Mouse (Mus musculus): ENCODE results near the gene Atp5mpl. TPM values are rescaled to one million over a fixed set of nuclear protein-coding genes. Genes with fewer than 3 reads are reported as not detected.

Atp5mpl gene
- 1,237 TPM for polyA plus RNA-seq (2014; fragmentation: Illumina TruSeq; extraction: RNeasy Lipid Tissue Mini Kit (QIAGEN cat#74804); ENCODE audit: low read depth, low replicate concordance)

GRCm38 (mm10) chr12:111966683-111967173 lies at the start of gene Atp5mpl:
Gene Atp5mpl, minus strand, starts transcription at chr12:111966977.

GRCm38 (mm10) chr12:111980887-111981367 lies 14.2 kb upstream of the Atp5mpl start, which contains the start of gene Rd3l:
Gene Rd3l, minus strand, starts transcription at chr12:111981317.

DNA sequence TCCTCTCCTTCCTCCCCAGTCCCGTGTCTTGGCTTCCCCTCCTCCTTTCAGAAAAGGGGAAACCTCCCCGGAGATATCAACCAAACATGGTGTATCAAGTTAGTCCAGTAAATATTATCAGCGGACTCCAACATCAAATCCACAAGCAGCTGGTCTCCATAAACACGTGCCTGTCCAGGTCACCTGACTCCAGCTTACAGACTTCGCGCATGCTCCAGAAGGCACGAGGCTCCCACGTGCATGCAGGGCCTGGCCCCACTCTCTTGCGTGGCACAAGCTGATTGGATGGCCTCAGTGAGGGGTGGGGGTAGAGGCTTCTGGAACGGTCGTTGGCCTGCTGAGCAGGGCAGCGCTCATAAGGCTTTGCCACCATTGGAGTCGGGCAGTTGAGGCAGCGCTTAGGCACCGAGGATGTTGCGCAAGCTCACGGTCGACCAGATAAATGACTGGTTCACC lies 4.5 kb upstream of the Atp5mpl start, which contains the start of gene Tdrd9:
Gene Tdrd9, plus strand, starts transcription at position 329 of the 456 bp plus-strand sequence.

Other genes with a start within 250 kb of the Atp5mpl start
- 9.2 TPM for gene Klc1, start 208.1 kb downstream of the Atp5mpl start, polyA plus RNA-seq (2014; fragmentation: Illumina TruSeq; extraction: RNeasy Lipid Tissue Mini Kit (QIAGEN cat#74804); ENCODE audit: low read depth, low replicate concordance)
- 0.69 TPM for gene Xrcc3, start 153.1 kb downstream of the Atp5mpl start, polyA plus RNA-seq (2014; fragmentation: Illumina TruSeq; extraction: RNeasy Lipid Tissue Mini Kit (QIAGEN cat#74804); ENCODE audit: low read depth, low replicate concordance)
- 11.1 TPM for gene Zfyve21, start 152.8 kb downstream of the Atp5mpl start, polyA plus RNA-seq (2014; fragmentation: Illumina TruSeq; extraction: RNeasy Lipid Tissue Mini Kit (QIAGEN cat#74804); ENCODE audit: low read depth, low replicate concordance)
- 7.2 TPM for gene Ppp1r13b, start 58.9 kb downstream of the Atp5mpl start, polyA plus RNA-seq (2014; fragmentation: Illumina TruSeq; extraction: RNeasy Lipid Tissue Mini Kit (QIAGEN cat#74804); ENCODE audit: low read depth, low replicate concordance)
- not detected for gene Tdrd9, start 4.6 kb upstream of the Atp5mpl start, polyA plus RNA-seq (2014; fragmentation: Illumina TruSeq; extraction: RNeasy Lipid Tissue Mini Kit (QIAGEN cat#74804); ENCODE audit: low read depth, low replicate concordance)
- gene Rd3l, start 14.3 kb upstream of the Atp5mpl start, polyA plus RNA-seq (2014; fragmentation: Illumina TruSeq; extraction: RNeasy Lipid Tissue Mini Kit (QIAGEN cat#74804); ENCODE audit: low read depth, low replicate concordance): not detected
- gene Aspg, start 139.7 kb upstream of the Atp5mpl start, polyA plus RNA-seq (2014; fragmentation: Illumina TruSeq; extraction: RNeasy Lipid Tissue Mini Kit (QIAGEN cat#74804); ENCODE audit: low read depth, low replicate concordance): 0.63 TPM
- 0.50 TPM for gene Kif26a, start 179.2 kb upstream of the Atp5mpl start, polyA plus RNA-seq (2014; fragmentation: Illumina TruSeq; extraction: RNeasy Lipid Tissue Mini Kit (QIAGEN cat#74804); ENCODE audit: low read depth, low replicate concordance)

Measured in sigmoid colon, adult 10 weeks (tissue).